Mouse (Mus musculus) kidney, embryonic 14.5 days (tissue): ENCODE data around the gene Pdlim3. TPM values are rescaled to one million over a fixed set of nuclear protein-coding genes. Genes with fewer than 3 reads are reported as not detected.

ENCODE experiments used
- ATAC-seq: fragments of 200-750 bp; cut with Nextera tagmentation; 2 replicates; pipeline ENCODE4 v1.8.0; 2017; ENCODE audit warnings: moderate number of reproducible peaks, mild to moderate bottlenecking, moderate TSS enrichment, moderate library complexity; ENCODE audit not compliant: low FRiP score, low TSS enrichment
- H3K27ac ChIP-seq: fragments of 300-500 bp; sonication (generic); 2 replicates; pipeline ENCODE4 v1.5.1; 2014; ENCODE audit warnings: low read depth, mild to moderate bottlenecking, low read length, moderate library complexity, mixed read lengths
- H3K27me3 ChIP-seq: fragments of 300-500 bp; sonication (generic); 2 replicates; pipeline ENCODE4 v1.6.1; 2014; ENCODE audit warnings: mild to moderate bottlenecking, low read length; ENCODE audit not compliant: control insufficient read depth, insufficient read depth
- H3K36me3 ChIP-seq: fragments of 300-500 bp; sonication (generic); 2 replicates; pipeline ENCODE4 v1.6.1; 2014; ENCODE audit warnings: low read length, mixed read lengths; ENCODE audit not compliant: control insufficient read depth, insufficient read depth
- H3K4me1 ChIP-seq: fragments of 300-500 bp; sonication (generic); 2 replicates; pipeline ENCODE4 v1.6.1; 2014; ENCODE audit warnings: low read length, mixed read lengths; ENCODE audit not compliant: control insufficient read depth, insufficient read depth
- H3K4me2 ChIP-seq: fragments of 300-500 bp; sonication (generic); replicated peaks from 2 replicates; pipeline ENCODE4 v1.6.1; 2014; ENCODE audit warnings: low read depth, mild to moderate bottlenecking, low read length
- H3K4me3 ChIP-seq: fragments of 300-500 bp; sonication (generic); 2 replicates; pipeline ENCODE4 v1.5.1; 2014; ENCODE audit warnings: mild to moderate bottlenecking, low read length
- H3K9ac ChIP-seq: fragments of 300-500 bp; sonication (generic); 2 replicates; pipeline ENCODE4 v1.6.1; 2014; ENCODE audit warnings: low read depth, mild to moderate bottlenecking, low read length, moderate library complexity
- H3K9me3 ChIP-seq: fragments of 300-500 bp; sonication (generic); 2 replicates; pipeline ENCODE4 v1.6.1; 2016; ENCODE audit warnings: low read length; ENCODE audit not compliant: control insufficient read depth
- WGBS: fragments of 180-500 bp; shearing (Covaris S2); extraction: QIAGEN DNeasy Blood & Tissue Kit; methylation state at CpG from one replicate; pipeline ENCODE4 v1.1.7; 2014; 5-methylcytosine and 5-hydroxymethylcytosine counted together
- polyA plus RNA-seq: library from polyadenylated mRNA; unstranded; fragments of >200 nt; fragmentation: Nextera tagmentation; extraction: Ambion mirVana; gene quantifications from 2 replicates; pipeline ENCODE4 v1.2.1, GENCODE M21; 2014

Gene Pdlim3
- polyA plus RNA-seq, 1 experiment from 2014 or later, result 5.6 TPM

- Histone ChIP-seq H3K36me3 (no peaks in the 10 kb centered on the region), H3K27ac (peak overlapping the region; percentile 30; the same call in 1 of the 2 replicates), H3K4me2 (no peak overlapping the region), H3K4me3 (no peak overlapping the region), H3K27me3 (no peaks in the 10 kb centered on the region), H3K9me3 (no peaks in the 10 kb centered on the region), H3K4me1 (no peaks in the 10 kb centered on the region), H3K9ac (no peak overlapping the region)
- no peak for ATAC-seq
- WGBS, result 74% methylated on average over 3 of the region's 3 CpGs
Measured at GRCm38 (mm10) chr8:45916496-45916895, 31.2 kb downstream of the Pdlim3 start.

GRCm38 (mm10) chr8:45917040-45917679 is 31.9 kb downstream of the Pdlim3 start:
- 47% methylated on average over 20 of the region's 20 CpGs for WGBS
- no peaks in the 10 kb centered on the region for H3K36me3 ChIP-seq
- ATAC-seq, result peak; percentile 62; the same call in 1 of the 2 replicates
- no peak overlapping the region for H3K4me3 ChIP-seq
- no peaks in the 10 kb centered on the region for H3K4me1 ChIP-seq
- H3K9ac ChIP-seq, result no peak overlapping the region
- H3K9me3 ChIP-seq, result no peaks in the 10 kb centered on the region; the same call in 1 of the 2 replicates
- peak overlapping the region; percentile 30; the same call in 1 of the 2 replicates for H3K27ac ChIP-seq
- H3K4me2 ChIP-seq, result peak overlapping the region; percentile 15
- H3K27me3 ChIP-seq, result no peaks in the 10 kb centered on the region

GRCm38 (mm10) chr8:45918891-45919290 is 33.6 kb downstream of the Pdlim3 start:
- 79% methylated on average over 15 of the region's 15 CpGs for WGBS
- Histone ChIP-seq H3K27me3 (no peaks in the 10 kb centered on the region), H3K4me3 (no peak overlapping the region), H3K4me1 (no peaks in the 10 kb centered on the region), H3K36me3 (no peaks in the 10 kb centered on the region), H3K9ac (no peak overlapping the region), H3K9me3 (no peaks in the 10 kb centered on the region; the same call in 1 of the 2 replicates), H3K4me2 (no peak overlapping the region), H3K27ac (no peak overlapping the region)
- no peak for ATAC-seq

DNA sequence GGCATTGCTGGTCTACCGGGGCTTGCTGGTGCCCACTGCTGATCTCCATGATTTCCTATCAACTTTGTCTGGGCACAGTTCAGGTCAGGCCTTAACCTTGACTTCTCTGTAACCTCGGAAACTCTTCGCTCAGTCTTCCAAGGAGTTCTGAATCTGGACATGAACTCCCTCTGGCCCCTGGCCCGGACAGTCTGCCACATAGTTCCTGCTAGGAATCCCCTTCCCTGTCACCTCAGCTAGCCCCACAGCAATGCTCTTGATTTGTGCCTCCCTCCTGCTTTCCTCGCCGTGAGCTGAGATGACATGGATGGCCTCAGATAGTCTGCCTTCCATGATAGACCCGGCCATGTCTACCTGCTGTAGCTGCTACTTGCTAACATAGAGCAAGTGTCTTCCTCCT is 35.1 kb downstream of the Pdlim3 start:
- no peak for ATAC-seq
- Histone ChIP-seq H3K4me2 (no peak overlapping the region), H3K9me3 (no peaks in the 10 kb centered on the region; the same call in 1 of the 2 replicates), H3K4me3 (no peak overlapping the region), H3K27ac (no peak overlapping the region), H3K9ac (no peak overlapping the region), H3K27me3 (no peaks in the 10 kb centered on the region), H3K36me3 (no peaks in the 10 kb centered on the region), H3K4me1 (no peaks in the 10 kb centered on the region)
- WGBS, result 87% methylated on average over 7 of the region's 7 CpGs

DNA sequence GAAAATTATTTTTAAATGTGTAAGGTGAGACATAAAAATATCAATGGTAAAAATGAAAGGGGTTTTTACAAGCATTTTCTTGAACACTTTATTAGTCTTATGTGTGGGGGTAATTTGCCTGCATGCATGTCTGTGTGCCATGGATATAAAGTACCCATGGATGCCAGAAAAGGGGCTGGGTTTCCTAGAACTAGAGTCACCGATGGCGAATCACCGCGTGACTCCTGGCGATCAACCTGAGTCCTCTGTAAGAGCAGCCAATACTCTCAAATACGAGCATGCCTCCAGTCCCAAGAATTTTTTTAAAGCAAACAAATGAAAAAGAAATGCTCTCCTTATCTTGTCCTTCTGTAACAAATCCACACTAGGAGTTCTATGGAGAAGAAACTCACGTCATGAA is 36.9 kb downstream of the Pdlim3 start:
- 97% methylated on average over 7 of the region's 7 CpGs for WGBS
- Histone ChIP-seq H3K27me3 (no peaks in the 10 kb centered on the region), H3K4me1 (no peaks in the 10 kb centered on the region), H3K9me3 (no peaks in the 10 kb centered on the region; the same call in 1 of the 2 replicates), H3K4me2 (no peak overlapping the region), H3K9ac (no peak overlapping the region), H3K27ac (no peak overlapping the region), H3K36me3 (no peaks in the 10 kb centered on the region), H3K4me3 (no peak overlapping the region)
- ATAC-seq, result no peak

DNA sequence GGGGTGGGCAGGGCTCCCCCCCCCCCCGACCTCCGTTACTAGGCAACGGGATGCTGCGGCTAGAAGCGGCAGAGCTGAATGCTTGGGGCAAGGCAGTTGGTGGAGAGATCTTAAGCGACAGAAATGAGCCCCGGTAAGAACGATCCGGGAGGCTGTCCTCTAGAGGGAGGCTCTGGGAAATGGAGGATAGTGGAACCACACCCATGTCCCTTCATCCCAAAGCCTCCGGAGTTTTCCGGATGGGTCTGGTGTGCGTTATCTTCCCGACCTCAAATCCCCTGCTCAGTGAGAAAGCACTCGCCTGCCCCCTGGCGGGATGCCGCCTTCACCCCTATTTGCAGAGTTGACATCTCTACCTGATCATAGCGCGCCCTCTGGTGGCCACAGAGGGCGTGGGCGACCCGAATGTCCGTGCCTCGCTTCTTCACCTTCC is 49.3 kb downstream of the Pdlim3 start, which contains the start of gene Ccdc110:
Gene Ccdc110, plus strand, starts transcription at position 38 of the 433 bp plus-strand sequence.
- Histone ChIP-seq H3K27me3 (no peaks in the 10 kb centered on the region), H3K4me3 (peak within 1 kb of the TSS; percentile 30), H3K9me3 (peaks cover 5% of the 10 kb centered on the region; the same call in 1 of the 2 replicates), H3K9ac (no peak within 1 kb of the TSS), H3K36me3 (no peaks in the 10 kb centered on the region), H3K27ac (no peak within 1 kb of the TSS), H3K4me1 (no peaks in the 10 kb centered on the region), H3K4me2 (peak within 1 kb of the TSS; percentile 49)
- ATAC-seq, result peak; percentile 82
- 2% methylated on average over 23 of the region's 23 CpGs for WGBS

- no peak overlapping the region for H3K4me2 ChIP-seq
- no peaks in the 10 kb centered on the region for H3K27me3 ChIP-seq
- H3K9ac ChIP-seq, result no peak overlapping the region
- no peaks in the 10 kb centered on the region for H3K36me3 ChIP-seq
- no peak for ATAC-seq
- no peak overlapping the region for H3K27ac ChIP-seq
- no peaks in the 10 kb centered on the region for H3K4me1 ChIP-seq
- no peaks in the 10 kb centered on the region for H3K9me3 ChIP-seq
- H3K4me3 ChIP-seq, result no peak overlapping the region
- WGBS, result 83% methylated on average over 9 of the region's 9 CpGs
Measured at GRCm38 (mm10) chr8:45936986-45937385, 51.7 kb downstream of the Pdlim3 start.

DNA sequence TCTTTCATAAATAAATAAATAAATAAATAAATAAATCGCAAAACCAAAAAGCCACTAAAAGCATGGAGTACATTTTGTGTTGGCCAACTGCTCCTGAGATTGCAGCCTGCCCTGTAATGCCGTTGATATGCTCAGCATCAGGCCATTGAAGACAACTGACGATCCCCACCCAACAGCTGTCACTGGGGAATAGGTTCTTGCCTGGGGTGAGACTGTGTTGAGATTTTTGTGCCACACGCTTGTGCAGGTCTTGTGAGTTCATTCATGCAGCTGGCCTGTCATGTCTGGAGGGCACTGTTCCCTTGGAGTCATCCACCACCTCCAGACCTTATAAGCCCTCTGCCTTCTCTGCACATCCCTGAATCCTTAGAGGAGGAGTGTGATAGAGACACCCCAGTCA is 61.0 kb downstream of the Pdlim3 start:
- 91% methylated on average over 4 of the region's 4 CpGs for WGBS
- Histone ChIP-seq H3K4me1 (no peaks in the 10 kb centered on the region), H3K9me3 (no peaks in the 10 kb centered on the region), H3K4me3 (no peak overlapping the region), H3K27me3 (no peaks in the 10 kb centered on the region), H3K36me3 (no peaks in the 10 kb centered on the region), H3K4me2 (no peak overlapping the region), H3K9ac (no peak overlapping the region), H3K27ac (no peak overlapping the region)
- no peak for ATAC-seq

- Histone ChIP-seq H3K4me3 (no peak overlapping the region), H3K9me3 (no peaks in the 10 kb centered on the region), H3K4me2 (no peak overlapping the region), H3K27me3 (no peaks in the 10 kb centered on the region), H3K36me3 (no peaks in the 10 kb centered on the region), H3K27ac (no peak overlapping the region), H3K4me1 (no peaks in the 10 kb centered on the region), H3K9ac (no peak overlapping the region)
- ATAC-seq, result no peak
- WGBS, result 55% methylated on average over 2 of the region's 2 CpGs
Measured at GRCm38 (mm10) chr8:45950622-45951021, 65.4 kb downstream of the Pdlim3 start.
